Mouse (Mus musculus): ENCODE measurements around the gene Rassf5. TPM values are rescaled to one million over a fixed set of nuclear protein-coding genes. Genes with fewer than 3 reads are reported as not detected.
"Not testable (repeated sequence)": the region's sequence is repeated elsewhere in the genome, so short reads cannot be mapped to it uniquely, and the experiment has no call there.

Gene Rassf5
- total RNA-seq, 1 experiment from 2014 or later: 79.4 TPM

DNA sequence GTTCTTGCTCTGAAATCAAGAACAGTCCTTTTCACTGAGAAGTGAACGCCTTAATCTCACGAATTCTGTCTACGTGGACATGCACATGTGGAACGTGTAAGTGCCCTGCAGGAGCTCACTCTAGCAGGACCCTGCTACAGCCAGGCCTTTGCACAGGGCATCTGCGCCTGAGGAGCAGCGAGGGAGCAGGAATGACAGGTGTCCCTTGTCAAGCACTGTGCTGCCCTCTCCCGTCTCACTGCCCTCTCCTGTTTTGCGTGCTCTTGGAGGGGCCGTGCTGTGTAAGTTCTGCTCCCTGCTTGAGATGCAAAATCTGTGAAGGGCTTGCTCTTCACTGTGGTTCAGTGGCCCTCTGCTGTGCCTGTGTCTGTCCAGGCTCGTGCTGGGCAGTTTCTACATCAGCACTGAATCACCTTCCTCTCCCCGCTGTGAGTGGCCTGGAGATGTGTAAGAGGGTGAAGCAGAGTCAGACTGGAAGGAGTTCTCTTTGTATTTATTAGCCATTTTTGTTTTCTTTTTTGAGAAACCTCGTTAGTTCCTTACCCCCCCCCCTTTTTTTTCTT, 70.7 kb downstream of the Rassf5 start:
- no peak for ATAC-seq (replicated peaks in 1 of 2; ENCODE audit: insufficient read depth in 1 of 2, low FRiP score in 2 of 2, low TSS enrichment in 1 of 2, low read depth in 1 of 2, poor library complexity in 2 of 2, severe bottlenecking in 2 of 2)

- no peak for ATAC-seq (replicated peaks in 1 of 2; ENCODE audit: insufficient read depth in 1 of 2, low FRiP score in 2 of 2, low TSS enrichment in 1 of 2, low read depth in 1 of 2, poor library complexity in 2 of 2, severe bottlenecking in 2 of 2)
These were observed 71.2 kb downstream of the Rassf5 start for GRCm38 (mm10) chr1:131173809-131174208.

GRCm38 (mm10) chr1:131173001-131173400, 72.1 kb downstream of the Rassf5 start:
- ATAC-seq (replicated peaks in 1 of 2; ENCODE audit: insufficient read depth in 1 of 2, low FRiP score in 2 of 2, low TSS enrichment in 1 of 2, low read depth in 1 of 2, poor library complexity in 2 of 2, severe bottlenecking in 2 of 2): no peak

DNA sequence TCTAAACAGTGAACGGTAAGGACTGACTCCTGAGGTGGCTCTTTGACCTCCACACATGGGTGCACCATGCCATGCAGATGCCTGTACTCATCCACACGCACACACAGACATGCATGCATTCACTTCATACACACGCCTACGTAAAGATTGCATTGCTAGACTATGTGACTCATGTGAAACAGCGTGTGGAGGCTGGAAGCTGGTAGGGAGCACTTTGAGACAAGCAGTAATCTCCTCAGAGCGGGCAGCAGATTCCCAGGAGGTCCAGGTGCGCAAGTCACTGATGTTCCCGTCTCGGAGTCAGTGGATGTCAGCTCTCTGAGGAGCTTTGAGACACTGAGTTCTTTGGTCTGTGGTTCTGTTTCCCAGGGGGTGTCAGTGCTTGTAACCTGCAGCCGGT, 77.4 kb downstream of the Rassf5 start:
- ATAC-seq (replicated peaks in 1 of 2; ENCODE audit: insufficient read depth in 1 of 2, low FRiP score in 2 of 2, low TSS enrichment in 1 of 2, low read depth in 1 of 2, poor library complexity in 2 of 2, severe bottlenecking in 2 of 2): no peak

- no peak for ATAC-seq (replicated peaks in 1 of 2; ENCODE audit: insufficient read depth in 1 of 2, low FRiP score in 2 of 2, low TSS enrichment in 1 of 2, low read depth in 1 of 2, poor library complexity in 2 of 2, severe bottlenecking in 2 of 2)
These were observed 80.6 kb downstream of the Rassf5 start for GRCm38 (mm10) chr1:131164427-131164826.

DNA sequence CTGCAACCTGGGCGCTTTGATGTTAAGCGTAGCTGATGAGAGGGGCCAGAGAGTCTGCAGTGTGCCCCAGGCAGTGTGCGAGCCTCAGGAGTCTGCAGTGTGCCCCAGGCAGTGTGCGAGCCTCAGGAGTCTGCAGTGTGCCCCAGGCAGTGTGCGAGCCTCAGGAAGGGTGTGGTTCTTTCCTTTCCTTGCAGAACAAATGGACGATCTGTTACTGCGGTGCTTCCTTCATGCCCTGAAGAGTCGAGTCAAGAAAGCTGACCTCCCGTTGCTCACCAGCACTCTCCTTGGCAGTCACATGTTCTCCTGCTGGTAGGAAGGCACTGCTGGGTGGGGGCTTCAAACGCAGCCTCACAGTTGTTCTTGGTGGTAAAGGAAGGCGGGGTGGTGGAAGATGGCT, 84.0 kb downstream of the Rassf5 start:
- no peak for ATAC-seq (replicated peaks in 1 of 2; ENCODE audit: insufficient read depth in 1 of 2, low FRiP score in 2 of 2, low TSS enrichment in 1 of 2, low read depth in 1 of 2, poor library complexity in 2 of 2, severe bottlenecking in 2 of 2)

GRCm38 (mm10) chr1:131159573-131160327, 85.3 kb downstream of the Rassf5 start:
- not testable (repeated sequence) for ATAC-seq (replicated peaks in 1 of 2; ENCODE audit: insufficient read depth in 1 of 2, low FRiP score in 2 of 2, low TSS enrichment in 1 of 2, low read depth in 1 of 2, poor library complexity in 2 of 2, severe bottlenecking in 2 of 2)

- ATAC-seq (replicated peaks in 1 of 2; ENCODE audit: insufficient read depth in 1 of 2, low FRiP score in 2 of 2, low TSS enrichment in 1 of 2, low read depth in 1 of 2, poor library complexity in 2 of 2, severe bottlenecking in 2 of 2): peak; percentile 44; a peak in 1 of 4 replicates
These were observed 89.6 kb downstream of the Rassf5 start for GRCm38 (mm10) chr1:131155456-131155855.

DNA sequence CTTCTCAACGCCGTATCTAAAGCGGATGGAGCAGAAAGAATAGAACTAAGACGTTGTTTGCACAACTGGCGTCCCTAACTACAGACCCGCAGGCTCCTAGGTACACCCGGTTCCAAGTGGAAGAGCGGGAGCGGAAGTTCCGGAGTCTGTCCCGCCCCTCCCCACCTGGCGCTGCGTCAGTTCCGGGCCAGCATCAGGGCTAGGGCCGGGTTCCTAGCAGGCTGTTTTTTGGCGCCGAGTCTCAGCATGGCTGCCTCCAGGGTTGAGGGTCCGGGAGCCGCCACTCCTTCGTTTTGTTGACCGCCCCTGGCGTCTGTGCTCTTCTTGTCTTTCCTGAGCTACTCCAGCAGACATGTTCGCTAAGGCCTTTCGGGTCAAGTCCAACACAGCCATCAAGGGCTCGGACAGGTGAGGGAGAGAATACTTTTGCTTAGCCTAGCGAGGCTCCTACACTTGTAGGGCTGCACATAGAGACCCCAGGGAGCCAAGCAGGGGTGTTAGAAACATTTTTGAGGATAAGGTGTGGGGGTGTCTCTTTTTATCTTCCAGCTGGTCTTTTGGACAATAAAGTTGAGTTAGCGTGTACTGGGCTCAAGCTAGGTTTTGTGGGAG, 91.9 kb downstream of the Rassf5 start, which contains the start of gene Eif2d:
TSS of gene Eif2d (plus strand) at position 164 of the 612 bp plus-strand sequence.
- peak; percentile 100 for ATAC-seq (replicated peaks in 1 of 2; ENCODE audit: insufficient read depth in 1 of 2, low FRiP score in 2 of 2, low TSS enrichment in 1 of 2, low read depth in 1 of 2, poor library complexity in 2 of 2, severe bottlenecking in 2 of 2)

GRCm38 (mm10) chr1:131149496-131149895, 95.6 kb downstream of the Rassf5 start:
- ATAC-seq (replicated peaks in 1 of 2; ENCODE audit: insufficient read depth in 1 of 2, low FRiP score in 2 of 2, low TSS enrichment in 1 of 2, low read depth in 1 of 2, poor library complexity in 2 of 2, severe bottlenecking in 2 of 2): no peak

DNA sequence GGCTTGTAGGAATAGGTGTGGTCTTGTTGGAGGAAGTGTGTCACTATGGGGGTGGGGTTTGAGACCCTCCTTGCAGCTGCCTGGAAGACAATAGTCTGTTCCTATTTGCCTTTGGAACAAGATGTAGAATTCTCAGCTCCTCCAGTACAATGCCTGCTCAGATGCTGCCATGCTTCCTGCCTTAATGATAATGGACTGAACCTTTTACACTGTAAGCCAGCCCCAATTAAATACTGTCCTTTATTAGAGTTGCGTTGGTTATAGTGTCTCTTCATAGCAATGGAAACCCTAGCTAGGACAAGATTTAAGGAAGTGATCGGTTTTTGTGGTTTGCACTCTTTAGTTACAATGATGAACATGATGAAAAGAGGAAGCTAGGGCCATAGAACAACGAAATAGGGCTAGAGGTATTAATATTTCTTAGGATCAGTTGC, 98.9 kb downstream of the Rassf5 start:
- ATAC-seq (replicated peaks in 1 of 2; ENCODE audit: insufficient read depth in 1 of 2, low FRiP score in 2 of 2, low TSS enrichment in 1 of 2, low read depth in 1 of 2, poor library complexity in 2 of 2, severe bottlenecking in 2 of 2): peak; percentile 78 to 84

- ATAC-seq (replicated peaks in 1 of 2; ENCODE audit: insufficient read depth in 1 of 2, low FRiP score in 2 of 2, low TSS enrichment in 1 of 2, low read depth in 1 of 2, poor library complexity in 2 of 2, severe bottlenecking in 2 of 2): not testable (repeated sequence)
These were observed 99.8 kb downstream of the Rassf5 start for GRCm38 (mm10) chr1:131145222-131145621.

GRCm38 (mm10) chr1:131142472-131142871, 102.6 kb downstream of the Rassf5 start:
- ATAC-seq (replicated peaks in 1 of 2; ENCODE audit: insufficient read depth in 1 of 2, low FRiP score in 2 of 2, low TSS enrichment in 1 of 2, low read depth in 1 of 2, poor library complexity in 2 of 2, severe bottlenecking in 2 of 2): no peak

DNA sequence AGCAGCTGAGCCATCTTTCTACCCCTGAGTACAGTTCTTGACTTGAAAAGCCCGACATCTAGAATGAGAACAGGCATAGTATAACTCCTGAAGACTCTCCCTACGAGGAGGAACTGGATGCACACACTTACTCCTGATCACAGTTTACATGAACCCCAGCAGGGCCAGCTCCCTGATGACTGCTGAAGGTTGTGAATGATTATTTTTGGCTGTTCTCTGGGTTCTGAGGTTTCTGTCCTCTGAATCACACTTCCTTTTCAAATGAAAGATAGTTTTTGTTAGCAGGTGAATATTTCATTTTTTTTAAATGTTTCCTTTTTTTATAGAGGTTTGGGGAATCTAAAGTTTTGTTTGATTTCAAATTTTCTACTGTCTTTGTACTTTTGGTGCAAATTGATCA, 103.6 kb downstream of the Rassf5 start:
- ATAC-seq (replicated peaks in 1 of 2; ENCODE audit: insufficient read depth in 1 of 2, low FRiP score in 2 of 2, low TSS enrichment in 1 of 2, low read depth in 1 of 2, poor library complexity in 2 of 2, severe bottlenecking in 2 of 2): no peak

- no peak for ATAC-seq (replicated peaks in 1 of 2; ENCODE audit: insufficient read depth in 1 of 2, low FRiP score in 2 of 2, low TSS enrichment in 1 of 2, low read depth in 1 of 2, poor library complexity in 2 of 2, severe bottlenecking in 2 of 2)
These were observed 105.7 kb downstream of the Rassf5 start for GRCm38 (mm10) chr1:131139102-131140095.

- peak; percentile 65 to 78 for ATAC-seq (replicated peaks in 1 of 2; ENCODE audit: insufficient read depth in 1 of 2, low FRiP score in 2 of 2, low TSS enrichment in 1 of 2, low read depth in 1 of 2, poor library complexity in 2 of 2, severe bottlenecking in 2 of 2)
These were observed 106.7 kb downstream of the Rassf5 start, which contains the start of gene Dyrk3 for GRCm38 (mm10) chr1:131138191-131139016. Gene Dyrk3, minus strand, starts transcription at chr1:131138340.
